Mouse (Mus musculus) monocyte, adult 2 months (primary cell): ENCODE results near the gene E130114P18Rik.

Experiments used
- DNase-seq, 2 experiments: peaks; one replicate each; pipeline ENCODE4 v3.0.0; 2022; ENCODE audit warnings: low spot score in 2 of 2, low read depth in 1 of 2

E130114P18Rik gene

DNA sequence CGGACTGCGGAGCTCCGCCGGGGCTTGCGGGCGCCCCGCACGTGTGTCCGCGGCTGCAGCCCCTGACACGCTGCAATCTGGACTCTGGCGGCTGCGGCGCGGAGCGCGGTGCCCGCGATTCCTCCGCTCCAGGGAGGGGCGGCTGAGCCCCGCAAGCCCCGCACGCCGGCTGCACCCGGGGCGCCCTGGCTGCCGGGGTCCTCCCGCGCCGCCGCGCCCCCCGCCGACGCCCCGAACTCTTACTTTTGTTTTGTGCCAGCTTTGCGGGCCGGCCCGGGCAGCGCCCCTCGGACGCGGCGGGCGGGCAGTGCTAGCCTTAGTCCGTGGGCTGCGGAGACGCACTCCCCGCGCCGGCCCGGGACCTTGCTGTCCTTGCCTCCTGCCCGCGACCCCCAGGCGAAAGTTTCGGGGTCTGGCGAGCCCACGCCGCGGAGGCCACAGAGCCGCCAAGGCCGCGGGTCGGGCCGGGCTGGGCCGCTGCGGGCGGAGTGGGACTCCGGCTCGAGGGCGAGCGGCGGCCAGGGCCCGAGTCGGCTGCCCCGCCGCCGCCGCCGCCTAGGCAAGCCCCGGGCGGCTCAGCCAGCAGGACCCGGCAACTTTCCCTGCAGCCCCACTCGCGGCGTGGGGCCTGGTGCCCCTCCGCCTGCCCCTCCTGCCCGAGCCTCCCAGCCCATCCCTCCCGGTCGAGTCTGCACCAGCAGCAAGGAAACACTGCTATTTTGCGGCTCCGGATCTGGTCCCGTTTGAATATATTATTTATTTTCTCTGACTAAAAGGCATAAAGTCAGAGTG, 529 bp upstream of the E130114P18Rik start:
- DNase-seq = no peak

DNA sequence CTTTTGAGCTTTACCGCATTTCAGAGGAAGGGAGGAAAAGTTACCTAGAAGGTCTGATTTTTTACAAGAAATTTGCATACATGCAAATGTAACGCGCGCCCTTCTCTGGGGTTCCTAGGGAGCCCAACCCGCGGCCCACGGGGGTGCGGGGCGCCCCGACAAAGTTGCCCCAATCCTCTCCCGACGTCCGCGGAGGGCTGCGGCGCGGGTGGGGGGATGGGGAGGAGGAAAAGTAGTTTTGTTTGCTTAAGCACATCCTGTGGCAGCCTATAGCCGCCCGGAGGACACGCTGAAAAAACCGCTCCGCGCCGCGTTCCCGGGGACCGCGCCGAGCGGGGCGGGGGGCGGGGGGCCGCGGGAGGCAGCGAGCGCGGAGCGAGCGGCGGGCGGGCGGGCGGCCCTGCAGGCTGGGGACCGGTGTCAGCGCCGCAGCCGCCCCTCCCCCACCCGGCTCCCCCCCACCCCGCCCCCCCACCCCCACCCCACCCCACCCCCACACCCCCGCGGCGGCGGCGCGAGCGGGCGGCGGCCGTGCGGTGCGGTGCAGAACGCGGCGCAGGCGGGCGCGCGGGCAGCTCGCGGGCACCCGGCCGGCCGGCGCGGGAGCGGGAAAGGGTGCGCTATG, 685 bp downstream of the E130114P18Rik start:
- no peak for DNase-seq

DNA sequence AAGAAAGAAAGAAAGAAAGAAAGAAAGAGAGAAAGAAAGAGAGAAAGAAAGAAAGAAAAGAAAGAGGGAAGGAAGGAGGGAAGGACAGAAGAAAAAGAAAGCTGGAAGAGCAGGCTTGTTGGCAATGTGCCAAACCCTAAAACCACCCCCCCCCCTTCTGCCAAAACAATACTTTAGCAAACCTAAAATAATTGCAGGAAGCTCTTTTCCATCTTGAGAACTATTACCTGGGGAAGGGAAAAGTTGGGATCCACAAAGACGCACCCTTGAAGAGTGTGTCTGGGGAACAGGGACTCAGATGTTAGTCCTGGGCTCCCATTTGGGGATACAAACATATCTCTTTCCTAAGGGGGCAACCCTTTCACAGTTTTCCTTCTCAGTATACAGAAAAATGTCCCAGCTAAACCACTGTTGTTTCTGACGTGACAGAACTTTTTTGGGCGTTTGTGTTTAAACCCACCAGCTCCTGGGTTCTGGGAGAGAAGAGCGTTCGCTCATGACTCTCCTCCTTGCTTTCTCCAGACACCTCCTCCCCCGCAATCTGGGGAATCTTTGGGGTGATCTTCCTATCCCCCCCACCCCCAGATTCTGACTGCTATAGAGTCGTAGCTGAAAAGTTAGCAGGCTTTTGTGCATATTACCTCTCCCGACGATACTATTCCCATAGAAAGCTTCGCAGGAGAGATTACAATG, 1.3 kb downstream of the E130114P18Rik start:
- no peak for DNase-seq

DNA sequence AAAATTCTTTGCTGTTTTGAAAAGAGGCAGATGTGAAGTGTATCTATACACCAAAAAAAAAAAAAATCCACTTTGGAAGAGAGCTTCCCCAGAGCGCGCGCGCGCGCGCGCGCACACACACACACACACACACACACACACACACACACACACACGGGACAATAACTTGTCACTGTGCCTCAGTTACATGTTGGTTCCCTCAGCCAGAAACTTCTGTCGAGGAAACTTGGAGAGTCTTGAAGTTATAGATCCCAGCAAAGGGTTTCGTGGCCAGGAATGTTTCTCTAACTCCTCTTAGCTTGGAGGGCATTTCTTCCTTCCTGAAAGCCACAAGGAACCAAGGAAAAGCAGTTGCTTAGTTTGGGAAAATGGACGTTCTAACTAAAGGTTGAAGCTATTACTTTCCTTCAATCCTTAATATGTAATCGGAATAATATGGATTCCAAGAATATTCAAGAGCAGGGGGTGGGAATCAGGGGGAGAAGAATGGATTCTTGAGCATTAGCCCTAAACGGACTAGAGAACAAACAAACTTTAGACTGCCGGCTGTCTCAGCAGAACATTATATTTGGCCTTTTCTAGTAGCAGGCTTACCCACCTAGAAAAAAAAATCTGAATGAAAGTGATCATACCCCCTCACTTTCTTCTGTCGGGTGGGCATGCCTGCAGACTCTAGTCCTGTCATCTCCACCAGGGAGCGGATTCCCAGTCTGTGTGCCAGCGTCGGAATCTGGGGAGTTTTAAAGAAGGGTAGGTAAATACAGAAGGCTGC, 2.2 kb downstream of the E130114P18Rik start:
- no peak for DNase-seq

DNA sequence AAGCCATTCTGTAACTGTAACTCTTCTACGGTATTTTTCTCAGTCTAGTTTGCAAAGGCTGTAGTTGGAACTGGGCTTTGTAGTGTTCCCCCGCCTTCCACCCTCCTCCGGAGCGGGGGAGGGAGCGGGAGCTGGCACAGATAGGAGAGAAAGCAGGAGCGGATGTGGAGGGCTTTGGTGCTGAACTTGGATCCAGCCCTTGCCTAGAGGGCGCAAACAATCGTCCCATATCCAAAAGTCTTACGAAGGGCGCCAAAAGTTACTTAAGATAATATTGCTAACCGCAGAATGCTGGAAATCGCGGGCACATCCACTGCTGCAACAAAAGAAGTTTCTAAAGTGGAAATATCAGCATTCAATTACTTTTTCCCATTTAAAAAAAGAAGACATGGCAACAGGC, 2.8 kb downstream of the E130114P18Rik start:
- no peak for DNase-seq

DNA sequence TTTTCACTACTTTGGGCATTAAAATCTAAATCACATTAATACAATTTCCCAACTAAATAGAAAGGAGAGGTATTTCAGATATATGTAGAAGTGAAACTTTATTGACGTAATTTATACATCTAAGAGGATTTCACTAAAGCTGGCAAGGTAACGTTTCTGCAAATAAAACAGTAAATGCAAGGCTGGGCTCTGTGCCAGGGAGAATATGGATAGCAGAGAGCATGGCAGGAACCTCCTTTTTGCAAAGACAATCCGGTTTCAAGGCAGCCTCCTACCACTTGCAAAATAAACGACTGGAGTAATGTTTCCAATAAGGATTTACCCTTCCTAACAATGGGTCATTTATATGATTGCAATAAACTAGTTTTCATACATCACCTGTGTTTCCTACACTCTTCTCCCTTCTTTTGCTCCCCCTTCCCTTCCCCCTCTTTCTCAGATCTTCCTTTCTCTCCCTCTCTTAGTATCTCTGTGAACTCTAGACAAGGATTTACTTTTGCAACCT, 3.4 kb downstream of the E130114P18Rik start:
- DNase-seq = no peak

DNA sequence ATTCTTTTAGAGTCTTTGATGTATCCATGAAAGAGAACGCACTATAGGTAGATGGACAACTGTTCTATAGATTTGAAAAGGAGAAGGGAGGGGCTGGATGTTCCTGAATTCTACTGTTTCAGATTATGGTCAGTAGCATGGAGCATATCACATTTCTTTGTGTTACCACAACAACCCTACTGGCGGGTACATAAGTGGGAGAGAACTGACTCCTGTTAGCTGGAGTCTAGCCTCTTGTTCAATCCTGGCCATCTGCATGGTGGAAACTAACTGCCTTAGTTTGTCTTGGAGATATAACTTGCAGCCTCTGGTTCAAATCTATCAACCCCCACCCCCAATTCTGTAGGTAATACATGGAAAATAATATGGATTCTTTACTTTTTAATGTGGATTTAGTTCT, 4.1 kb downstream of the E130114P18Rik start:
- DNase-seq = no peak

DNA sequence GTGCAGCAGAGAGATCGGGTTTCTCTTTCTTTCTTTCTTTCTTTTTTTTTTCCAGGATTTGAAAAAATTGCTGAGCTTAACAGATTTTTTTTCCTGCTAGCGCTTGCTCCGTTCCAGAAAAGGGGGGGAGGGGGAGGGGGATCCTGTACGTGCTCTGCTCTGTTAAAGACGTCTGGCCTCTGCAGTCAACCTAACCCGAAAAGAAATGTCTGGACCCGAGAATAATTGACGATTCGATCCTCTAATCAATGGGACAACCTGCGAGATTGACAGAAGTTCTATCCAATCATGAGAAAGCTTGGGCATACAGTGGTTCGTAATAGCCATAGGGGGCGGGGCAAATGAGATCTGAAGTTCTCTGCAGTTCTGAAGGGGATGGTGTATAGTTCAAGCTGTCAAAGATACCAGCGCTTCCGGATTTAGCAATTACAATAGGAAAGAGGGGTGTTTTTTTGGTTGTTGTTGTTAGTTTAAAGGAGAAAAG, 4.7 kb downstream of the E130114P18Rik start:
- DNase-seq = peak; percentile 63 to 70

DNA sequence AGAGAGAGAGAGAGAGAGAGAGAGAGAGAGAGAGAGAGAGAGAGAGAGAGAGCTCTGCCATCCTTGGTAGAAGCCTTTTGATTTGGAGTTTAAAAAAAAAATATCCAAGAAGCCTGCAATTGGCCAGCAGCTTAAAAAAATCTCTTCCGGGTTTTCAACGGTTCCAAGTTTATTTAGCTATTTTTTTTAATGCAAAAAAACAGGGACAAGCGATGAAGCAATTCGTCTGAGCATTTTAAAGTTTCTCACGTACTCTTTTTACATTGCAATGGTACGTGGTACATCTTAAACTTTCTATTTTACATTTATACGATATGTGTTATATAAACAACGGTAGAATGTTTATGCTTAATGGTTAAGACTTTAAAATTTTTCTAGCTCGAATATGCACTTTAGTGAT, 5.2 kb downstream of the E130114P18Rik start, which contains the start of gene Nfia:
TSS of gene Nfia (plus strand) at position 94 of the 400 bp plus-strand sequence.
- no peak for DNase-seq

DNA sequence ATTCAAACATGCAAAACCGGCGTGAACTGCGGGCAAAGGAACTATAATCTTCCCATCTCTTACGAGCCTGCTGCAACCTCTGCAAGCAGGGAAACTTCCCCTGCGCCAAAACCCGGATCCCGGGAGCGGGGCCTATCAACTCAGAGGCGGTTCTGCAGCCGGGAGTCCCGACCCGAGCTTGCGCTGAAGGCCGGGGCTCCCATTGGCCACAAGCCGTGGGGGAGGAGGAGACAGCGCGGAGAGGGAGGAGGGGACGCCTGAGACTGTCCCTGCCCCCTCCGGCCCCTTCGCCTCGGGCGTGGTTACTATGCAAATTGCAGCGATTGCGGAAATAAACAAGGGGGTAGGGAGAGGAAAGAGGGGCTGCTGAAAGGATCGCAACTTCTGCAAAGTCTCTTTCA, 5.8 kb downstream of the E130114P18Rik start:
- DNase-seq = peak; percentile 88 to 90

DNA sequence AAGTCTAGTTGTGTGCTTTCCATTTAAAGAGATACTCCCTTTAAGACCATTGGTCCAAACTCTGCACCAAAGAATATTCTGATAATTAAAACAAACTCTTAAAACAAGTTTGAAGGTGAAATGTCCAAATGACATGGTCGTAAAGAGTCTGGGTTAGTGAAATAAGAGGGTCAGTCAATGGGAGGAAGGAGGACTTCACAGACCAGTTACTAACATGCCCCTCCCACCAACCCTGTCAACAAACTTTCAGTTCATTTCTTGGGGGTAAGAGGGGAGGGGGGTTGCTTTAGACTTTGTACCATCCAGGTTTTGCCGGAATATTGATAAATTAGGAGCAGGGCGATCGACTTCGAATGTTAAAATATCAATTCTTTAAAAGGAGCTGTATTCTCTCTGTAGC, 6.5 kb downstream of the E130114P18Rik start:
- no peak for DNase-seq

DNA sequence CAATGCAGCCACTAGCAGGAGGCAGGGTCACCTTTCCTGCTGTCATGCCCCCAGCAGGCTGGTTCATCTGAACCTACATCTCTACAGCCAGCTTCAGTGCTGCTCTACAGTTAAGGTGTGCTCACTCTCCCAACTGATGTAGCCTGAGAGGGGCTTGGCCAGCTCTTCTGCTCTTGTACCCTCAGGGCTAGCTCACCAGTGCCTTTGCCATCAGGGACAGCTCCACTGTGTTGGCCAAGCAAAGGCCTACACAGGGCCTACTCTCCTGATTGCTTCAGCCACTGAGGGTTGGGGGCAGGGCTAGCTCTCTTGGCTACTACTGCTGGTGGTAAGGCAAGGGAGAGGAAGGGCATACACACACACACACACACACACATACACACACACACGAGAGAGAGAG, 8.0 kb downstream of the E130114P18Rik start:
- DNase-seq = no peak

DNA sequence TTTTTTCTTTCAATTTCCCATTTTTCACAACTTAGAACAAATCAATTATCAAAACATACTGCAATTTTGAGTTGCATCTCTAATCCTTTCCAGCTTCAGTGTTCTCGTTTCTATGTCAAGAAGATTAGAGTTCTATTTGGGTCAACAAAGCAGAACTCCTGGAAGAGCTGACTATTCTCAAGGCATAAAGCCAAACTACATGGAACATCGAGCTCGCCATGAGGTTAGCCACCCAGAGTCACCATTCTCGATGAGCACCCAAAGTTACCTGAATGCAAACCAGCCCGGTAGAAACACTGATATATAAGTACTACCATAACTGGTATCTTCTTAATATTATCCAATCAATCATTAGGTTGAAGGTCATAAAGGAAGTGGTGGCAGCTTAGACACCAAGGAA, 10.4 kb downstream of the E130114P18Rik start:
- no peak for DNase-seq

DNA sequence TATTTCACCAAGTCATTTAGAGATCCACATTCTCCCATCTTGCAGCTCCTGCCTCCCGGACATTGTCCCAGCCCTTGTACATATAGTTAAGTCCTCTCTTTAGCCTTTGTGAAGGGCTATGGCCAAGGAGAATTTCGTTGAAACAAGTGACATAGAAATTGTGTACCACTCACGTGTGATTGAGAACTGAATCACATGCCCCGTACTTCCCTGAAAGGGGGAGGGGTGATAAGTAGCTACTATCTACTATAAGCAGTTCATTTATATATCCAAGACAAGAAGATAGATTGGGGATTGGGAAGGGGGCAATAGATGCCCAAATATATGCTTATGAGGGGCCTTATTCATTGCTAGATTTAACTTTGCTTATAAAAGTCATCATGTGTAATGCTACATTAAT, 10.9 kb downstream of the E130114P18Rik start:
- no peak for DNase-seq

DNA sequence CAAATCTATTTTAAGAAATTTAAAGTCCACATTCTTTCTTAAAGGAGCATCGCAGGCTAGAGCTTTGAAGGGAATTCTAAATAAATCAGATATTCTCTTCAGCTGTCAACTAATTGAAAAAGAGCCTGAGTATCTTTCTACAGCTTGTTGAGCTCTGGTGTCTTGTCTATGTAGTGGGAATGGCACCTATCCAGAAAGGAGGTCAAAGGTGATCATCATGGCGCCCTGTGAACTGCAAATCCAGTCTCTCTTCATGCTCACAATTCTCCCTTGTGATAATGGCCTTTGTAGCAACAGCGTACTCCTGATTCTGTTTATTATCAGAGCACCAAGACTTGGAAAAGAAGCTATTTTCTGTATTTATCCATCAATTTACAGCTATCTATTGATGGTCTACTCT, 11.8 kb downstream of the E130114P18Rik start:
- no peak for DNase-seq

DNA sequence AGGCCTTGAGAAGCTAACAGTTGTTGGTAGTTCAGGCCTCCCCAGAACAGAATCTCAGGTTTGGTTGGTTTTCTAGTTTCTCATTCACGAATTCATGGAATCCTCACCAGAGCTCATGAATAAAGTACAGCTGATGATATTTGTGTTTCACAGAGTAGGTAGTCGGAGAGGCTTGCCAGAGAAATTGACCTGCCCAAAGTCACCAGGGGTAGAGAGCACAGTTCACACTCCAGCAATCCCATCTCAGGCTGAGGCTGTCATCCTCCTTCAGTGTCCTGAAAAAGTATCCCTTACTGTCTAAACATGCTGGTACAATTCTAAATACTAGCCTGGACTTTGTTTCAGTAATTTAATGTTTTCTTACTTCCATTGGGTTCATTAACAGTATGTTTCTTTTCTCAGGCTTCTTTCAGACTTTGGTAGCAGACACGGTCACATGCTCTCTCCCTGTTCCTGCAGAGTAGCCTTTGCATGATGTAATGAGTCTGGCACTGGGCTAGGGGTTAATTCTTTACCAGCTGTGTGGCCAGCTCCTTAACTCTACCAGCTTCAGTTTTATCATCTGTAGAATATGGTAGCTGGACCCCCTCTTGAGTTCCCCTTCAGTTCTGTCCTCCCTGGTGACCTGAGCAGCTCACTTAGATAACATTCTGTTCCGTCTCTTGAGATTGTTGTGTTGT, 12.4 kb downstream of the E130114P18Rik start:
- DNase-seq = no peak

DNA sequence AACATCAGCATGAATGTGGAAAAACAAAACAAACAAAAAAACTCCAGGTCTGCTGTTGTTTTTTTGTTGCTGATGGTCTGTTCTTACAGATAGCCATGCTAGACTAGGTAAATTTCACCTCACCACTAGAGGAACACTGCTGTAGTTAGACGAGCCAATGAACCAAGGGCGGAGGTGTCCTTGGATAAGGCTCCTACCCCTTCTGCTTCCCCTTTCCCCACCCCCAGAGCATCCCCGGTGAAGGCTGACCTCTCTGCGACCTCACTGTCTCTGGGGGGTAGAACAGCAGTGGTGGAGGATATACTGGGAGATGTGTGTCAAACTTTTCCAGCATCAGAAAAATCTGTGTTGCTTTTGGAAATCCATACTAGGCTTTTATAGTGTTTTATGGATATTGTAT, 13.3 kb downstream of the E130114P18Rik start:
- DNase-seq = no peak

DNA sequence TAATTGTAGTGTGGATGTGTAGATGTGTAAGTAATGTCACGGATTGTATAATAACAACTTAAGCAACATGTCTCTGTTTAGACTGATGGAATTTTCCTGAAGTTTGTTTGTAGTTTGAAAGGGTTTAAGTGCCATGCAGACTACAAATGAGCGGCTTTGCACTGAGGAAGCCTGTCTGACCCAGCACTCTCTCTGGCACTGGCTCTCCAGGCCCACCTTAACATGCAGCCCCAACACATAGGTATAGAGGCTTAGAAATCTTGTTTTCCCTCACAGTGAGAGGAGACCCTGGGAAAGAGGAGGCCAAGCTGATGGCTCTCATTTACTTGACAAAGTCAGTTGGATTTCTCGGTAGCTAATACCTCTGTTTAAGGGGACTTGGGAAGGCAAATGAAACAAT, 19.2 kb downstream of the E130114P18Rik start:
- no peak for DNase-seq

DNA sequence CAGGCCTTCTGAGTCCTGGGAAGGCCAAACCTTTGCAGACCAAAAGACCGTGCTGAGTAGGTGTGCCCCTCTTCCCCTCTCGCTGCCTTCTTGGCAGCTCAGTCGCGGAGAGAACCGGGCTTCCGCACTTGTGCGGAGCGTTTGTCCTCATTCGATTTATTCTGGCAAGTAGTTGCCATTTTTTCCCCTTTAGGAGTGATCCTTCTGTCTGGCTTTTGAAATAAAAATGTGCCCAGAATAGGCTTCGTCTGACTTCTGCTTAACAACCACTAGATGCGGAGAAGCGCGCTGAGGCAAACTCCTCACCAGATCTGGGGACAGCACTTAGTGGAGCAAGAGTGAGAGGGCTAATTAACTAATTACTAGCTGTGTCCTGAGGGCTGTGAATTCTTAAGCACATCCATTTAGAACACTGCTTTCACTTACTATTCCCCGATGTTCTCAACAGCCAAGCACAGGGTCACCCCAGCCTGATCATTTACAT, 19.9 kb downstream of the E130114P18Rik start:
- no peak for DNase-seq
